Mouse (Mus musculus): Measurements from ENCODE around the gene Tmprss12.
A peak's percentile ranks its signal among the peaks of the same experiment; 100 is the strongest.
"Not testable (repeated sequence)": the region's sequence is repeated elsewhere in the genome, so short reads cannot be mapped to it uniquely, and the experiment has no call there.

Gene Tmprss12

GRCm38 (mm10) chr15:100280626-100281025 is at the start of gene Tmprss12:
Gene Tmprss12, plus strand, starts transcription at chr15:100280837.
- ATAC-seq (ENCODE audit: low TSS enrichment) = no peak

- ATAC-seq (ENCODE audit: low TSS enrichment) = no peak
Observed at GRCm38 (mm10) chr15:100231616-100232525, 48.8 kb upstream of the Tmprss12 start.

- ATAC-seq (ENCODE audit: low TSS enrichment) = peak; percentile 73
Observed at GRCm38 (mm10) chr15:100235208-100235965, 45.2 kb upstream of the Tmprss12 start.

- no peak; the same call in 1 of the 2 replicates for ATAC-seq (ENCODE audit: low TSS enrichment)
Observed at GRCm38 (mm10) chr15:100236952-100237351, 43.7 kb upstream of the Tmprss12 start.

- ATAC-seq (ENCODE audit: low TSS enrichment) = no peak
Observed at GRCm38 (mm10) chr15:100241780-100242179, 38.9 kb upstream of the Tmprss12 start.

GRCm38 (mm10) chr15:100245951-100246350 is 34.7 kb upstream of the Tmprss12 start:
- ATAC-seq (ENCODE audit: low TSS enrichment) = no peak

GRCm38 (mm10) chr15:100247296-100247695 is 33.3 kb upstream of the Tmprss12 start:
- no peak for ATAC-seq (ENCODE audit: low TSS enrichment)

- ATAC-seq (ENCODE audit: low TSS enrichment) = no peak
Observed at GRCm38 (mm10) chr15:100248665-100249433, 31.8 kb upstream of the Tmprss12 start.

- peak; percentile 77 for ATAC-seq (ENCODE audit: low TSS enrichment)
Observed at GRCm38 (mm10) chr15:100251153-100251780, 29.4 kb upstream of the Tmprss12 start.

GRCm38 (mm10) chr15:100256386-100256785 is 24.3 kb upstream of the Tmprss12 start:
- ATAC-seq (ENCODE audit: low TSS enrichment) = no peak

- ATAC-seq (ENCODE audit: low TSS enrichment) = no peak
Observed at GRCm38 (mm10) chr15:100257305-100257704, 23.3 kb upstream of the Tmprss12 start.

GRCm38 (mm10) chr15:100258646-100259425 is 21.8 kb upstream of the Tmprss12 start:
- no peak for ATAC-seq (ENCODE audit: low TSS enrichment)

GRCm38 (mm10) chr15:100260351-100260750 is 20.3 kb upstream of the Tmprss12 start:
- not testable (repeated sequence) for ATAC-seq (ENCODE audit: low TSS enrichment)

GRCm38 (mm10) chr15:100263246-100263905 is 17.3 kb upstream of the Tmprss12 start:
- ATAC-seq (ENCODE audit: low TSS enrichment) = peak; percentile 50; the same call in 1 of the 2 replicates

GRCm38 (mm10) chr15:100265586-100266325 is 14.9 kb upstream of the Tmprss12 start:
- no peak for ATAC-seq (ENCODE audit: low TSS enrichment)

- no peak for ATAC-seq (ENCODE audit: low TSS enrichment)
Observed at GRCm38 (mm10) chr15:100268916-100269315, 11.7 kb upstream of the Tmprss12 start.

- ATAC-seq (ENCODE audit: low TSS enrichment) = no peak
Observed at GRCm38 (mm10) chr15:100269776-100270175, 10.9 kb upstream of the Tmprss12 start.

- not testable (repeated sequence) for ATAC-seq (ENCODE audit: low TSS enrichment)
Observed at GRCm38 (mm10) chr15:100270609-100271008, 10.0 kb upstream of the Tmprss12 start.

GRCm38 (mm10) chr15:100271411-100271810 is 9.2 kb upstream of the Tmprss12 start:
- no peak for ATAC-seq (ENCODE audit: low TSS enrichment)

All from frontal cortex, adult (tissue).